Mouse (Mus musculus): ENCODE data around the gene Dlgap3.

- TF ChIP-seq EP300 (IDR thresholded peaks at IDR 0.05; ENCODE audit: low read depth) (no peak), CTCF (IDR thresholded peaks at IDR 0.05; ENCODE audit: low read depth) (no peak)
Measured at GRCm38 (mm10) chr4:127167731-127168130, 1.3 kb upstream of the Dlgap3 start.

Data from heart, postnatal 0 days (tissue).